Mouse (Mus musculus) layer of hippocampus, postnatal 14 days (tissue): ENCODE data around the gene Slc10a7. TPM values are rescaled to one million over a fixed set of nuclear protein-coding genes. Genes with fewer than 3 reads are reported as not detected.

ENCODE experiments used
- total RNA-seq, 2 experiments: library from RNA; stranded (reverse); gene quantifications; 2 replicates each; pipeline ENCODE4 v1.2.3; 2021

Gene Slc10a7
- total RNA-seq, 2 experiments from 2014 or later = 6.6 to 6.9 TPM

Other genes starting within 250 kb of the Slc10a7 start
- gene Pou4f2, start 72.7 kb upstream of the Slc10a7 start, total RNA-seq = not detected
- 10 to 100 TPM; 55.4 to 58.4 TPM for gene Rbmxl1, start 448 bp upstream of the Slc10a7 start, total RNA-seq